Mouse (Mus musculus): Measurements from ENCODE around the gene Ly6g6c. TPM values are rescaled to one million over a fixed set of nuclear protein-coding genes. Genes with fewer than 3 reads are reported as not detected.

The Ly6g6c gene
- polyA plus RNA-seq, 1 experiment: 1.6 TPM

GRCm38 (mm10) chr17:35105740-35106389 lies 40.7 kb downstream of the Ly6g6c start:
- H3K4me1 ChIP-seq (ENCODE audit: control insufficient read depth, insufficient read depth, low read length): no peaks in the 10 kb centered on the region; the same call in 1 of the 2 replicates
- peak; percentile 68 for TF ChIP-seq CTCF (IDR thresholded peaks at IDR 0.05; ENCODE audit: control insufficient read depth, insufficient read depth, low read length)
- TF ChIP-seq POLR2A (IDR thresholded peaks at IDR 0.05; ENCODE audit: borderline replicate concordance, control insufficient read depth, low read depth, low read length): peak; percentile 33; the same call in 1 of the 2 replicates
- WGBS: 24% methylated on average over 13 of the region's 13 CpGs
- H3K4me3 ChIP-seq (replicated peaks; ENCODE audit: control insufficient read depth, low read depth, low read length): no peak overlapping the region
- H3K27ac ChIP-seq (ENCODE audit: control insufficient read depth, insufficient read depth, low read depth, low read length, poor library complexity): no peak overlapping the region

- no peak for TF ChIP-seq POLR2A (IDR thresholded peaks at IDR 0.05; ENCODE audit: borderline replicate concordance, control insufficient read depth, low read depth, low read length)
- TF ChIP-seq CTCF (IDR thresholded peaks at IDR 0.05; ENCODE audit: control insufficient read depth, insufficient read depth, low read length): no peak
- 77% methylated on average over 3 of the region's 3 CpGs for WGBS
- Histone ChIP-seq H3K4me3 (replicated peaks; ENCODE audit: control insufficient read depth, low read depth, low read length) (no peak overlapping the region), H3K27ac (ENCODE audit: control insufficient read depth, insufficient read depth, low read depth, low read length, poor library complexity) (no peak overlapping the region), H3K4me1 (ENCODE audit: control insufficient read depth, insufficient read depth, low read length) (no peaks in the 10 kb centered on the region; the same call in 1 of the 2 replicates)
Observed at GRCm38 (mm10) chr17:35106522-35106921, 41.3 kb downstream of the Ly6g6c start.

- WGBS: 82% methylated on average over 6 of the region's 6 CpGs
- Histone ChIP-seq H3K27ac (ENCODE audit: control insufficient read depth, insufficient read depth, low read depth, low read length, poor library complexity) (no peak within 1 kb of the TSS), H3K4me3 (replicated peaks; ENCODE audit: control insufficient read depth, low read depth, low read length) (no peak within 1 kb of the TSS), H3K4me1 (ENCODE audit: control insufficient read depth, insufficient read depth, low read length) (no peaks in the 10 kb centered on the region; the same call in 1 of the 2 replicates)
- TF ChIP-seq CTCF (IDR thresholded peaks at IDR 0.05; ENCODE audit: control insufficient read depth, insufficient read depth, low read length) (no peak), POLR2A (IDR thresholded peaks at IDR 0.05; ENCODE audit: borderline replicate concordance, control insufficient read depth, low read depth, low read length) (no peak)
Observed at GRCm38 (mm10) chr17:35108097-35108496, 42.9 kb downstream of the Ly6g6c start, which contains the start of gene Ly6g5c. Ly6g5c (plus strand) TSS chr17:35108279.

DNA sequence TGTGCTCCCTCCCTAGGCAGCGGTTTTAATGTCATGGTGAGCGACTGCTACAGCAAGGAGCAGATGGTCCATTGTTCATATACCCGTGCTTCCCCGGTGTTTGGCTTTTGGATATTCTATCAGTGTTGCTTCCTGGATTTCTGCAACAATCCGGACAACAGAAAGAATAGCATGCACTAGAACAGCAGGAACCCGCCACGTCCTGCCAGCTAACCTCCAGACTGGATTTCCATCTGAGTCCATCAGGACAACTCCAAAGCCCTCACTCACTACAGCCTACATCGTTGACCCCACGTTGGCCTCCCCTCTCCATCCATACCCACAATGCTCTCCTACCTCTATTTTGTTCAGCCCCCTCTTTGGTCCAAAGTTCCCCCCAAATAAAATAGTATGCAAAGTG lies 46.6 kb downstream of the Ly6g6c start:
- TF ChIP-seq CTCF (IDR thresholded peaks at IDR 0.05; ENCODE audit: control insufficient read depth, insufficient read depth, low read length): no peak
- no peak for TF ChIP-seq POLR2A (IDR thresholded peaks at IDR 0.05; ENCODE audit: borderline replicate concordance, control insufficient read depth, low read depth, low read length)
- 81% methylated on average over 9 of the region's 9 CpGs for WGBS
- Histone ChIP-seq H3K4me3 (replicated peaks; ENCODE audit: control insufficient read depth, low read depth, low read length) (no peak overlapping the region), H3K4me1 (ENCODE audit: control insufficient read depth, insufficient read depth, low read length) (peaks cover 2% of the 10 kb centered on the region; the same call in 1 of the 2 replicates), H3K27ac (ENCODE audit: control insufficient read depth, insufficient read depth, low read depth, low read length, poor library complexity) (no peak overlapping the region)

GRCm38 (mm10) chr17:35115046-35116019 lies 50.1 kb downstream of the Ly6g6c start, which contains the start of gene Ly6g5b:
Ly6g5b (minus strand) TSS chr17:35115428.
- Histone ChIP-seq H3K27ac (ENCODE audit: control insufficient read depth, insufficient read depth, low read depth, low read length, poor library complexity) (peak within 1 kb of the TSS; percentile 75), H3K4me1 (ENCODE audit: control insufficient read depth, insufficient read depth, low read length) (peaks cover 3% of the 10 kb centered on the region; the same call in 1 of the 2 replicates), H3K4me3 (replicated peaks; ENCODE audit: control insufficient read depth, low read depth, low read length) (no peak within 1 kb of the TSS)
- 77% methylated on average over 8 of the region's 8 CpGs for WGBS
- TF ChIP-seq POLR2A (IDR thresholded peaks at IDR 0.05; ENCODE audit: borderline replicate concordance, control insufficient read depth, low read depth, low read length) (no peak), CTCF (IDR thresholded peaks at IDR 0.05; ENCODE audit: control insufficient read depth, insufficient read depth, low read length) (peak; percentile 67)

Other genes with a start within 250 kb of the Ly6g6c start
- gene Stk19, start 228.4 kb upstream of the Ly6g6c start, polyA plus RNA-seq (2011; ENCODE audit: insufficient read depth, insufficient read length, low replicate concordance, missing spikeins): 44.0 and 63.6 TPM in 2 replicates
- 52.4 and 73.3 TPM in 2 replicates for gene Dxo, start 228.4 kb upstream of the Ly6g6c start, polyA plus RNA-seq (2011; ENCODE audit: insufficient read depth, insufficient read length, low replicate concordance, missing spikeins)
- 31.0 and 67.7 TPM in 2 replicates for gene Skiv2l, start 215.2 kb upstream of the Ly6g6c start, polyA plus RNA-seq (2011; ENCODE audit: insufficient read depth, insufficient read length, low replicate concordance, missing spikeins)
- 13.1 and 42.2 TPM in 2 replicates for gene Nelfe, start 215.0 kb upstream of the Ly6g6c start, polyA plus RNA-seq (2011; ENCODE audit: insufficient read depth, insufficient read length, low replicate concordance, missing spikeins)
- 8.4 and 14.5 TPM in 2 replicates for gene Cfb, start 202.9 kb upstream of the Ly6g6c start, polyA plus RNA-seq (2011; ENCODE audit: insufficient read depth, insufficient read length, low replicate concordance, missing spikeins)
- gene Zbtb12, start 185.9 kb upstream of the Ly6g6c start, polyA plus RNA-seq (2011; ENCODE audit: insufficient read depth, insufficient read length, low replicate concordance, missing spikeins): 2.8 and 5.7 TPM in 2 replicates
- 2.0 TPM in 1 of 2 replicates, not detected in the other for gene Gm20547, start 183.3 kb upstream of the Ly6g6c start, polyA plus RNA-seq (2011; ENCODE audit: insufficient read depth, insufficient read length, low replicate concordance, missing spikeins)
- 3.7 and 5.9 TPM in 2 replicates for gene C2, start 167.1 kb upstream of the Ly6g6c start, polyA plus RNA-seq (2011; ENCODE audit: insufficient read depth, insufficient read length, low replicate concordance, missing spikeins)
- 60.6 and 104 TPM in 2 replicates for gene Ehmt2, start 166.9 kb upstream of the Ly6g6c start, polyA plus RNA-seq (2011; ENCODE audit: insufficient read depth, insufficient read length, low replicate concordance, missing spikeins)
- gene Slc44a4, start 150.9 kb upstream of the Ly6g6c start, polyA plus RNA-seq (2011; ENCODE audit: insufficient read depth, insufficient read length, low replicate concordance, missing spikeins): 1.3 TPM in 1 of 2 replicates, not detected in the other
- 18.1 and 33.6 TPM in 2 replicates for gene Neu1, start 134.1 kb upstream of the Ly6g6c start, polyA plus RNA-seq (2011; ENCODE audit: insufficient read depth, insufficient read length, low replicate concordance, missing spikeins)
- 1.3 and 5.5 TPM in 2 replicates for gene Hspa1b, start 106.2 kb upstream of the Ly6g6c start, polyA plus RNA-seq (2011; ENCODE audit: insufficient read depth, insufficient read length, low replicate concordance, missing spikeins)
- not detected in 2 replicates for gene Gm20481, start 95.5 kb upstream of the Ly6g6c start, polyA plus RNA-seq (2011; ENCODE audit: insufficient read depth, insufficient read length, low replicate concordance, missing spikeins)
- 1.9 TPM in 1 of 2 replicates, not detected in the other for gene Hspa1a, start 93.2 kb upstream of the Ly6g6c start, polyA plus RNA-seq (2011; ENCODE audit: insufficient read depth, insufficient read length, low replicate concordance, missing spikeins)
- gene Hspa1l, start 92.7 kb upstream of the Ly6g6c start, polyA plus RNA-seq (2011; ENCODE audit: insufficient read depth, insufficient read length, low replicate concordance, missing spikeins): not detected in 2 replicates
- 70.0 and 84.5 TPM in 2 replicates for gene Lsm2, start 83.5 kb upstream of the Ly6g6c start, polyA plus RNA-seq (2011; ENCODE audit: insufficient read depth, insufficient read length, low replicate concordance, missing spikeins)
- gene Vars, start 64.4 kb upstream of the Ly6g6c start, polyA plus RNA-seq (2011; ENCODE audit: insufficient read depth, insufficient read length, low replicate concordance, missing spikeins): 117 and 158 TPM in 2 replicates
- 0.77 and 1.2 TPM in 2 replicates for gene Vwa7, start 48.8 kb upstream of the Ly6g6c start, polyA plus RNA-seq (2011; ENCODE audit: insufficient read depth, insufficient read length, low replicate concordance, missing spikeins)
- 18.9 and 31.7 TPM in 2 replicates for gene Sapcd1, start 37.4 kb upstream of the Ly6g6c start, polyA plus RNA-seq (2011; ENCODE audit: insufficient read depth, insufficient read length, low replicate concordance, missing spikeins)
- gene Msh5, start 18.6 kb upstream of the Ly6g6c start, polyA plus RNA-seq (2011; ENCODE audit: insufficient read depth, insufficient read length, low replicate concordance, missing spikeins): 12.1 and 17.2 TPM in 2 replicates
- 76.2 and 141 TPM in 2 replicates for gene Clic1, start 15.4 kb upstream of the Ly6g6c start, polyA plus RNA-seq (2011; ENCODE audit: insufficient read depth, insufficient read length, low replicate concordance, missing spikeins)
- gene Ddah2, start 6.4 kb upstream of the Ly6g6c start, polyA plus RNA-seq (2011; ENCODE audit: insufficient read depth, insufficient read length, low replicate concordance, missing spikeins): 12.5 and 15.2 TPM in 2 replicates
- 16.5 and 35.6 TPM in 2 replicates for gene Mpig6b, start 796 bp downstream of the Ly6g6c start, polyA plus RNA-seq (2011; ENCODE audit: insufficient read depth, insufficient read length, low replicate concordance, missing spikeins)
- gene Ly6g6e, start 11.5 kb downstream of the Ly6g6c start, polyA plus RNA-seq (2011; ENCODE audit: insufficient read depth, insufficient read length, low replicate concordance, missing spikeins): 1.3 TPM in 1 of 2 replicates, not detected in the other
- gene Ly6g6d, start 12.7 kb downstream of the Ly6g6c start, polyA plus RNA-seq (2011; ENCODE audit: insufficient read depth, insufficient read length, low replicate concordance, missing spikeins): 9.2 and 26.2 TPM in 2 replicates
- gene Ly6g6f, start 20.2 kb downstream of the Ly6g6c start, polyA plus RNA-seq (2011; ENCODE audit: insufficient read depth, insufficient read length, low replicate concordance, missing spikeins): 14.3 and 53.1 TPM in 2 replicates
- gene Abhd16a, start 23.9 kb downstream of the Ly6g6c start, polyA plus RNA-seq (2011; ENCODE audit: insufficient read depth, insufficient read length, low replicate concordance, missing spikeins): 48.7 and 73.1 TPM in 2 replicates
- gene Ly6g5c, start 42.9 kb downstream of the Ly6g6c start, polyA plus RNA-seq (2011; ENCODE audit: insufficient read depth, insufficient read length, low replicate concordance, missing spikeins): not detected in 2 replicates
- gene Ly6g5b, start 50.0 kb downstream of the Ly6g6c start, polyA plus RNA-seq (2011; ENCODE audit: insufficient read depth, insufficient read length, low replicate concordance, missing spikeins): 3.4 and 4.7 TPM in 2 replicates
- 29.8 and 39.0 TPM in 2 replicates for gene Gpank1, start 56.1 kb downstream of the Ly6g6c start, polyA plus RNA-seq (2011; ENCODE audit: insufficient read depth, insufficient read length, low replicate concordance, missing spikeins)
- gene Csnk2b, start 56.7 kb downstream of the Ly6g6c start, polyA plus RNA-seq (2011; ENCODE audit: insufficient read depth, insufficient read length, low replicate concordance, missing spikeins): 155 and 166 TPM in 2 replicates
- gene D17H6S53E, start 61.0 kb downstream of the Ly6g6c start, polyA plus RNA-seq (2011; ENCODE audit: insufficient read depth, insufficient read length, low replicate concordance, missing spikeins): 6.8 and 20.2 TPM in 2 replicates
- gene Apom, start 66.7 kb downstream of the Ly6g6c start, polyA plus RNA-seq (2011; ENCODE audit: insufficient read depth, insufficient read length, low replicate concordance, missing spikeins): 6.0 TPM in 1 of 2 replicates, not detected in the other
- gene Bag6, start 69.8 kb downstream of the Ly6g6c start, polyA plus RNA-seq (2011; ENCODE audit: insufficient read depth, insufficient read length, low replicate concordance, missing spikeins): 104 and 195 TPM in 2 replicates
- gene Prrc2a, start 99.5 kb downstream of the Ly6g6c start, polyA plus RNA-seq (2011; ENCODE audit: insufficient read depth, insufficient read length, low replicate concordance, missing spikeins): 208 and 214 TPM in 2 replicates
- gene Aif1, start 110.7 kb downstream of the Ly6g6c start, polyA plus RNA-seq (2011; ENCODE audit: insufficient read depth, insufficient read length, low replicate concordance, missing spikeins): 48.9 and 51.7 TPM in 2 replicates
- 50.4 and 139 TPM in 2 replicates for gene Lst1, start 123.1 kb downstream of the Ly6g6c start, polyA plus RNA-seq (2011; ENCODE audit: insufficient read depth, insufficient read length, low replicate concordance, missing spikeins)
- gene Ltb, start 129.1 kb downstream of the Ly6g6c start, polyA plus RNA-seq (2011; ENCODE audit: insufficient read depth, insufficient read length, low replicate concordance, missing spikeins): 38.6 and 66.2 TPM in 2 replicates
- gene Tnf, start 136.6 kb downstream of the Ly6g6c start, polyA plus RNA-seq (2011; ENCODE audit: insufficient read depth, insufficient read length, low replicate concordance, missing spikeins): 3.2 and 7.4 TPM in 2 replicates
- 3.5 and 4.4 TPM in 2 replicates for gene Lta, start 140.0 kb downstream of the Ly6g6c start, polyA plus RNA-seq (2011; ENCODE audit: insufficient read depth, insufficient read length, low replicate concordance, missing spikeins)
- not detected in 2 replicates for gene Gm16181, start 155.4 kb downstream of the Ly6g6c start, polyA plus RNA-seq (2011; ENCODE audit: insufficient read depth, insufficient read length, low replicate concordance, missing spikeins)
- 4.1 and 9.9 TPM in 2 replicates for gene Atp6v1g2, start 168.3 kb downstream of the Ly6g6c start, polyA plus RNA-seq (2011; ENCODE audit: insufficient read depth, insufficient read length, low replicate concordance, missing spikeins)
- 9.9 and 24.9 TPM in 2 replicates for gene Nfkbil1, start 170.4 kb downstream of the Ly6g6c start, polyA plus RNA-seq (2011; ENCODE audit: insufficient read depth, insufficient read length, low replicate concordance, missing spikeins)
- gene Ddx39b, start 176.4 kb downstream of the Ly6g6c start, polyA plus RNA-seq (2011; ENCODE audit: insufficient read depth, insufficient read length, low replicate concordance, missing spikeins): 275 and 374 TPM in 2 replicates
- gene H2-D1, start 197.3 kb downstream of the Ly6g6c start, polyA plus RNA-seq (2011; ENCODE audit: insufficient read depth, insufficient read length, low replicate concordance, missing spikeins): 399 and 727 TPM in 2 replicates